Mouse (Mus musculus): ENCODE data around the gene Trmt10a.

Gene Trmt10a

DNA sequence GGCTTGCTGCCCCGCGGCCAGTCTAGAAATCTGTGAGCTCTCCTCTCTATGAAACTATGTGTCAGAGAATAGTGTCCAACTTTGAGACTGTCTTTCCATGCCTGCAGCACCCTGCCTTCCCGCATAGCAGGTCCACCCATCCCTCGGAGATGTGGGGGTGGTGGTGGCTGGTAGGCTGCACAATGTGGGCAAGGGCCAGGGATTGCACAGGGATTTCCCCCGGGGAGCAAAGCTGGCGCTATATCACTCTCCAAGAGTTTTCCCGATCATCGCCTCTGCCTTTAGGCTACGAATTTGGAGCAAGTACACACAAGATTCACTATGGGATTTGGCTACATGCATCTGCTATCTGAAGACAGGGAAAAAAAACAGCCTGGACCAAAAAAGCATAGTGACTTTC lies 54.3 kb downstream of the Trmt10a start:
- DNase-seq (ENCODE audit: low read depth), result no peak

DNA sequence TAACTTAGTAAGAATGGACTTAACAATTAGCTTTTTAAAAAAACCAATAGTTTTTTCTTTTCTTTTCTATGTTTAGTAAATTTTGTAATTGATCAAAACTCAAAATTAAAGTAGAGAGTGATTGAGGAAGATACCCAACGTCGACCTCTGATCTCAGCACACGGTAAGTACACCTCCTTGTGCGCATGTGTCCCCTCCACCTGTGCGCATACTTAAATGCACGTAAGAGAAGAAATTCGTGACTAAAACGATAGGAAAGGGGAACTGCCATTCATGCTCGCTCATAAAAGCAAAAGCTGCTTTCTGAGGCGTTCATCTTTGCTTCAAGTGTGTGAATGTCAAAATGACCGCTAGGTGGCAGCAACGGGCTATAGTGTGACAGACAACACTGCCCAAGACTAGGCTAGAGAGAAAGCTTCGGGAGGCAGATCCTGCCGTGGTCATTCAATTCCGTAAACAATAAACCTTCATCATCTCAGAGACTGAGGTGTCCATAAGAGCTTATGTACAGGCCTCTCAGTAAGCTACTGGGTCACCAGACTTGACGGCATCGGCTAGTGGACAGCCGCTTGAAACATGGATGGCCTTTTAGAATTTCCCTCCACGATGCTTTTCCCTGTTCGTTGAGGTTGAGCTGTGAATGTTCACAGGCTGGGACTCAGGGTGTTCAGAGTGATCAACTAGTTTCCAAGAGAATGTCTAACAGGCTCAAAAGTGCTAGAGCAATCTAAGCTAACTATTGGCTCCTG lies 54.9 kb downstream of the Trmt10a start:
- DNase-seq (ENCODE audit: low read depth), result peak; percentile 86

DNA sequence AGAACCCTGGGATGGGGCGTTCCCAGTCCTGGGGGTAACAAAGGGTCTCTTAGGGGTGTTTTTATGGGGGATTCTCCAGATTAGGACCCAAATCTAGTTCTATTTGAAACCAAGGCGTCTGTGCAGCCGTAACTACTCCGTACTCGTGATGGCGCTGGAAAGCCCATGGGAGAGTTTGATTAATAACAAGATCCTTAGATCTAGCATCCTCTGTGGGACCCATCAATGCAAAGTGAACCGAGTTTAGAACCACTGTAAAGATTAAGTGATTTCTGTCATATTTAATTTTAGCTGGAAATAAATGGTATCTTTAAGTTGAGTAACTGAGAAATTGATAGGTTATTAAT lies 55.4 kb downstream of the Trmt10a start:
- no peak for DNase-seq (ENCODE audit: low read depth)

DNA sequence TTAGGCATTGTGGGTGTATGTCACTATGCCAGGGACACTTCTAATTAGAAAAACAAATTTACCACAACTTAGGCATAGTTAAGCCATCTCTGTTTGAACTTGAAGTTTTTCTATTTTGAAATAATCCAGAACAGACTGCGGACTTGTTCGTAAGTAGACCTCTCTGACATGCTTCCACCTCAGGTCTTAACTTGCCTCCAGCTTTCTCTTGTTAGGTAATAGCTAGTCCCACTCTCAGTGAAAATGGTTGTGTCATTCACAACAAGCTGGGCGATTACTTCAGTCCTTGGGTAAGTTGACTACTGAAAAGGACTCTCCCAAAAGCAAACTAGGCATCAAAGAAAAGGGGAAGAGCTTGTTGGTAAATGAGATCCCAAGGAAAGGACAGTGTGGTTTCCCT lies 65.6 kb downstream of the Trmt10a start:
- no peak for DNase-seq (ENCODE audit: low read depth)
